Mouse (Mus musculus) lung, embryonic 15.5 days (tissue): ENCODE measurements around the gene Ier3. TPM values are rescaled to one million over a fixed set of nuclear protein-coding genes. Genes with fewer than 3 reads are reported as not detected.

Experiments
- ATAC-seq: fragments of 200-750 bp; cut with Nextera tagmentation; 2 replicates; pipeline ENCODE4 v1.8.0; 2017; ENCODE audit warnings: moderate number of reproducible peaks, borderline replicate concordance; ENCODE audit not compliant: low FRiP score, low TSS enrichment; ENCODE audit errors: extremely low read depth
- H3K27ac ChIP-seq: fragments of 300-500 bp; sonication (generic); 2 replicates; pipeline ENCODE4 v1.5.1; 2015; ENCODE audit warnings: moderate library complexity, mild to moderate bottlenecking, inconsistent platforms
- H3K27me3 ChIP-seq: fragments of 300-500 bp; sonication (generic); 2 replicates; pipeline ENCODE4 v1.6.1; 2015; ENCODE audit warnings: inconsistent platforms
- H3K36me3 ChIP-seq: fragments of 300-500 bp; sonication (generic); 2 replicates; pipeline ENCODE4 v1.6.1; 2015; ENCODE audit warnings: inconsistent platforms
- H3K4me1 ChIP-seq: fragments of 300-500 bp; sonication (generic); 2 replicates; pipeline ENCODE4 v1.6.1; 2015; ENCODE audit warnings: inconsistent platforms
- H3K4me2 ChIP-seq: fragments of 300-500 bp; sonication (generic); 2 replicates; pipeline ENCODE4 v1.6.1; 2015; ENCODE audit warnings: inconsistent platforms, mild to moderate bottlenecking, moderate library complexity
- H3K4me3 ChIP-seq: fragments of 300-500 bp; sonication (generic); 2 replicates; pipeline ENCODE4 v1.5.1; 2015; ENCODE audit warnings: mild to moderate bottlenecking, inconsistent platforms
- H3K9ac ChIP-seq: fragments of 300-500 bp; sonication (generic); 2 replicates; pipeline ENCODE4 v1.6.1; 2015; ENCODE audit warnings: inconsistent platforms
- H3K9me3 ChIP-seq: fragments of 300-500 bp; sonication (generic); 2 replicates; pipeline ENCODE4 v1.6.1; 2016; ENCODE audit warnings: inconsistent platforms
- WGBS: fragments of 180-500 bp; shearing (Covaris S2); methylation state at CpG from one replicate; pipeline ENCODE4 v1.1.7; 2015; 5-methylcytosine and 5-hydroxymethylcytosine counted together
- polyA plus RNA-seq: library from polyadenylated mRNA; unstranded; fragments of >200 nt; fragmentation: Nextera tagmentation; extraction: Ambion mirVana; gene quantifications from 2 replicates; pipeline ENCODE4 v1.2.1, GENCODE M21; 2015

Ier3 gene
- polyA plus RNA-seq, 1 experiment from 2014 or later = 17.9 TPM

- Histone ChIP-seq H3K4me2 (peak within 1 kb of the TSS; percentile 74), H3K4me1 (peaks cover 16% of the 10 kb centered on the region), H3K36me3 (peaks cover 24% of the 10 kb centered on the region), H3K4me3 (peak within 1 kb of the TSS; percentile 77), H3K9ac (peak within 1 kb of the TSS; percentile 73), H3K27ac (peak within 1 kb of the TSS; percentile 95), H3K9me3 (no peaks in the 10 kb centered on the region), H3K27me3 (no peaks in the 10 kb centered on the region)
- ATAC-seq = peak; percentile 90
- under 1% methylated on average over 47 of the region's 47 CpGs for WGBS
These were observed 39.8 kb downstream of the Ier3 start, which contains the start of gene Nrm for GRCm38 (mm10) chr17:35861198-35861857. Gene Nrm, plus strand, starts transcription at chr17:35861318.

GRCm38 (mm10) chr17:35864832-35865353 is 43.4 kb downstream of the Ier3 start:
- Histone ChIP-seq H3K4me3 (peak overlapping the region; percentile 73), H3K9me3 (no peaks in the 10 kb centered on the region), H3K27ac (peak overlapping the region; percentile 99), H3K4me2 (peak overlapping the region; percentile 90), H3K36me3 (no peaks in the 10 kb centered on the region), H3K4me1 (peaks cover 42% of the 10 kb centered on the region), H3K27me3 (no peaks in the 10 kb centered on the region), H3K9ac (peak overlapping the region; percentile 79)
- ATAC-seq = no peak
- WGBS = 22% methylated on average over 10 of the region's 10 CpGs

GRCm38 (mm10) chr17:35865481-35866280 is 44.2 kb downstream of the Ier3 start, which contains the start of gene Ppp1r18:
Gene Ppp1r18, plus strand, starts transcription at chr17:35865593.
- Histone ChIP-seq H3K4me3 (peak within 1 kb of the TSS; percentile 73), H3K27me3 (no peaks in the 10 kb centered on the region), H3K27ac (peak within 1 kb of the TSS; percentile 99), H3K9me3 (no peaks in the 10 kb centered on the region), H3K36me3 (no peaks in the 10 kb centered on the region), H3K4me2 (peak within 1 kb of the TSS; percentile 90), H3K4me1 (peaks cover 48% of the 10 kb centered on the region), H3K9ac (peak within 1 kb of the TSS; percentile 79)
- ATAC-seq = peak; percentile 73
- WGBS = under 1% methylated on average over 48 of the region's 48 CpGs

GRCm38 (mm10) chr17:35866281-35866831 is 44.9 kb downstream of the Ier3 start:
- H3K4me2 ChIP-seq = peak overlapping the region; percentile 90
- peaks cover 4% of the 10 kb centered on the region for H3K36me3 ChIP-seq
- H3K9ac ChIP-seq = peak overlapping the region; percentile 79
- H3K27ac ChIP-seq = peak overlapping the region; percentile 99
- H3K4me3 ChIP-seq = peak overlapping the region; percentile 73
- WGBS = under 1% methylated on average over 38 of the region's 38 CpGs
- no peaks in the 10 kb centered on the region for H3K27me3 ChIP-seq
- no peaks in the 10 kb centered on the region for H3K9me3 ChIP-seq
- peak; percentile 66 for ATAC-seq
- H3K4me1 ChIP-seq = peaks cover 47% of the 10 kb centered on the region

GRCm38 (mm10) chr17:35866911-35867890 is 45.7 kb downstream of the Ier3 start:
- no peak for ATAC-seq
- no peaks in the 10 kb centered on the region for H3K9me3 ChIP-seq
- peak overlapping the region; percentile 99 for H3K27ac ChIP-seq
- peak overlapping the region; percentile 73 for H3K4me3 ChIP-seq
- 4% methylated on average over 26 of the region's 26 CpGs for WGBS
- H3K36me3 ChIP-seq = peaks cover 5% of the 10 kb centered on the region
- peak overlapping the region; percentile 79 for H3K9ac ChIP-seq
- H3K4me1 ChIP-seq = peaks cover 46% of the 10 kb centered on the region
- peak overlapping the region; percentile 90 for H3K4me2 ChIP-seq
- no peaks in the 10 kb centered on the region for H3K27me3 ChIP-seq

- Histone ChIP-seq H3K27me3 (no peaks in the 10 kb centered on the region), H3K36me3 (peaks cover 5% of the 10 kb centered on the region), H3K4me1 (peaks cover 52% of the 10 kb centered on the region), H3K4me3 (peak overlapping the region; percentile 73), H3K27ac (peak overlapping the region; percentile 99), H3K9ac (peak overlapping the region; percentile 79), H3K4me2 (peak overlapping the region; percentile 90), H3K9me3 (no peaks in the 10 kb centered on the region)
- ATAC-seq = no peak
- 17% methylated on average over 17 of the region's 17 CpGs for WGBS
These were observed 46.8 kb downstream of the Ier3 start for GRCm38 (mm10) chr17:35868165-35868820.

- Histone ChIP-seq H3K27me3 (no peaks in the 10 kb centered on the region), H3K27ac (peak overlapping the region; percentile 99), H3K9me3 (no peaks in the 10 kb centered on the region), H3K4me3 (peak overlapping the region; percentile 73), H3K36me3 (peaks cover 6% of the 10 kb centered on the region), H3K4me2 (peak overlapping the region; percentile 90), H3K4me1 (peaks cover 57% of the 10 kb centered on the region), H3K9ac (peak overlapping the region; percentile 79)
- WGBS = 2% methylated on average over 7 of the region's 7 CpGs
- ATAC-seq = no peak
These were observed 47.5 kb downstream of the Ier3 start for GRCm38 (mm10) chr17:35868961-35869345.

GRCm38 (mm10) chr17:35869346-35870067 is 48.0 kb downstream of the Ier3 start:
- ATAC-seq = 0 out of 2 replicates have a peak, but pooled peaks have one; percentile 4
- Histone ChIP-seq H3K27ac (peak overlapping the region; percentile 99), H3K27me3 (no peaks in the 10 kb centered on the region), H3K36me3 (peaks cover 11% of the 10 kb centered on the region), H3K4me1 (peaks cover 56% of the 10 kb centered on the region), H3K9ac (peak overlapping the region; percentile 79), H3K4me3 (peak overlapping the region; percentile 73), H3K4me2 (peak overlapping the region; percentile 90), H3K9me3 (no peaks in the 10 kb centered on the region)
- WGBS = under 1% methylated on average over 7 of the region's 7 CpGs

- H3K36me3 ChIP-seq = peaks cover 19% of the 10 kb centered on the region
- H3K4me3 ChIP-seq = peak overlapping the region; percentile 73
- WGBS = 34% methylated on average over 9 of the region's 9 CpGs
- peak overlapping the region; percentile 79 for H3K9ac ChIP-seq
- peak; percentile 9; the same call in 1 of the 2 replicates for ATAC-seq
- H3K27ac ChIP-seq = peak overlapping the region; percentile 99
- peak overlapping the region; percentile 90 for H3K4me2 ChIP-seq
- H3K9me3 ChIP-seq = no peaks in the 10 kb centered on the region
- H3K27me3 ChIP-seq = no peaks in the 10 kb centered on the region
- H3K4me1 ChIP-seq = peaks cover 51% of the 10 kb centered on the region
These were observed 48.8 kb downstream of the Ier3 start for GRCm38 (mm10) chr17:35870151-35870883.
